Mouse (Mus musculus) limb, embryonic 10.5 days (tissue): Measurements from ENCODE around the gene Atrnl1. TPM values are rescaled to one million over a fixed set of nuclear protein-coding genes. Genes with fewer than 3 reads are reported as not detected.

Source experiments
- DNase-seq: peaks from one replicate; pipeline ENCODE4 v3.0.0-alpha.2; 2017; ENCODE audit warnings: low spot score
- H3K27ac ChIP-seq: fragments of 300-500 bp; sonication (generic); 2 replicates; pipeline ENCODE4 v1.5.1; 2016; ENCODE audit warnings: mild to moderate bottlenecking
- H3K27me3 ChIP-seq: fragments of 300-500 bp; sonication (generic); 2 replicates; pipeline ENCODE4 v1.6.1; 2016; ENCODE audit warnings: low read depth, mild to moderate bottlenecking; ENCODE audit not compliant: poor library complexity, severe bottlenecking
- H3K36me3 ChIP-seq: fragments of 300-500 bp; sonication (generic); 2 replicates; pipeline ENCODE4 v1.6.1; 2016; ENCODE audit warnings: mild to moderate bottlenecking, moderate library complexity
- H3K4me1 ChIP-seq: fragments of 300-500 bp; sonication (generic); 2 replicates; pipeline ENCODE4 v1.6.1; 2016
- H3K4me3 ChIP-seq: fragments of 300-500 bp; sonication (generic); 2 replicates; pipeline ENCODE4 v1.5.1; 2016; ENCODE audit warnings: mild to moderate bottlenecking, moderate library complexity
- H3K9me3 ChIP-seq: fragments of 300-500 bp; sonication (generic); replicated peaks from 2 replicates; pipeline ENCODE4 v1.6.1; 2016; ENCODE audit warnings: mild to moderate bottlenecking
- WGBS: fragments of 180-500 bp; shearing (Covaris S2); methylation state at CpG from one replicate; pipeline ENCODE4 v1.1.7; 2016; 5-methylcytosine and 5-hydroxymethylcytosine counted together
- polyA plus RNA-seq: library from polyadenylated mRNA; unstranded; fragments of >200 nt; fragmentation: Nextera tagmentation; extraction: Ambion mirVana; gene quantifications from 2 replicates; pipeline ENCODE4 v1.2.1, GENCODE M21; 2016

The Atrnl1 gene
- polyA plus RNA-seq, 1 experiment from 2014 or later, result 5.1 TPM

GRCm38 (mm10) chr19:57814291-57814690 is 203.5 kb downstream of the Atrnl1 start:
- Histone ChIP-seq H3K9me3 (no peaks in the 10 kb centered on the region), H3K36me3 (no peaks in the 10 kb centered on the region), H3K27ac (no peak overlapping the region), H3K4me3 (no peak overlapping the region), H3K4me1 (no peaks in the 10 kb centered on the region), H3K27me3 (no peaks in the 10 kb centered on the region)
- no peak for DNase-seq
- WGBS, result 91% methylated on average over 6 of the region's 6 CpGs

- no peaks in the 10 kb centered on the region for H3K27me3 ChIP-seq
- H3K27ac ChIP-seq, result no peak overlapping the region
- no peaks in the 10 kb centered on the region for H3K9me3 ChIP-seq
- H3K4me1 ChIP-seq, result no peaks in the 10 kb centered on the region
- no peak for DNase-seq
- no peaks in the 10 kb centered on the region for H3K36me3 ChIP-seq
- WGBS, result 89% methylated on average over 17 of the region's 17 CpGs
- no peak overlapping the region for H3K4me3 ChIP-seq
Observed at GRCm38 (mm10) chr19:57816221-57816996, 205.6 kb downstream of the Atrnl1 start.

GRCm38 (mm10) chr19:57817736-57818135 is 206.9 kb downstream of the Atrnl1 start:
- Histone ChIP-seq H3K36me3 (no peaks in the 10 kb centered on the region), H3K27me3 (no peaks in the 10 kb centered on the region), H3K9me3 (no peaks in the 10 kb centered on the region), H3K27ac (no peak overlapping the region), H3K4me1 (no peaks in the 10 kb centered on the region), H3K4me3 (no peak overlapping the region)
- 82% methylated on average over 11 of the region's 11 CpGs for WGBS
- DNase-seq, result no peak

GRCm38 (mm10) chr19:57823446-57823845 is 212.6 kb downstream of the Atrnl1 start:
- 90% methylated on average over 4 of the region's 4 CpGs for WGBS
- DNase-seq, result no peak
- H3K27ac ChIP-seq, result no peak overlapping the region
- H3K4me1 ChIP-seq, result no peaks in the 10 kb centered on the region
- no peak overlapping the region for H3K4me3 ChIP-seq
- H3K36me3 ChIP-seq, result peaks cover 5% of the 10 kb centered on the region; the same call in 1 of the 2 replicates
- H3K9me3 ChIP-seq, result no peaks in the 10 kb centered on the region
- H3K27me3 ChIP-seq, result no peaks in the 10 kb centered on the region

GRCm38 (mm10) chr19:57825271-57826207 is 214.7 kb downstream of the Atrnl1 start:
- Histone ChIP-seq H3K27ac (no peak overlapping the region), H3K4me3 (no peak overlapping the region), H3K9me3 (no peaks in the 10 kb centered on the region), H3K27me3 (no peaks in the 10 kb centered on the region), H3K4me1 (no peaks in the 10 kb centered on the region), H3K36me3 (peaks cover 5% of the 10 kb centered on the region; the same call in 1 of the 2 replicates)
- DNase-seq, result no peak
- 91% methylated on average over 13 of the region's 13 CpGs for WGBS

GRCm38 (mm10) chr19:57833083-57833482 is 222.2 kb downstream of the Atrnl1 start:
- H3K36me3 ChIP-seq, result no peaks in the 10 kb centered on the region
- no peaks in the 10 kb centered on the region for H3K27me3 ChIP-seq
- 95% methylated on average over 7 of the region's 7 CpGs for WGBS
- H3K9me3 ChIP-seq, result no peaks in the 10 kb centered on the region
- H3K27ac ChIP-seq, result no peak overlapping the region
- no peaks in the 10 kb centered on the region for H3K4me1 ChIP-seq
- H3K4me3 ChIP-seq, result no peak overlapping the region
- DNase-seq, result no peak

- Histone ChIP-seq H3K27me3 (no peaks in the 10 kb centered on the region), H3K4me3 (no peak overlapping the region), H3K4me1 (no peaks in the 10 kb centered on the region), H3K36me3 (peaks cover 1% of the 10 kb centered on the region; the same call in 1 of the 2 replicates), H3K27ac (no peak overlapping the region), H3K9me3 (no peaks in the 10 kb centered on the region)
- WGBS, result 90% methylated on average over 6 of the region's 6 CpGs
- no peak for DNase-seq
Observed at GRCm38 (mm10) chr19:57837882-57838281, 227.0 kb downstream of the Atrnl1 start.

GRCm38 (mm10) chr19:57838546-57838945 is 227.7 kb downstream of the Atrnl1 start:
- Histone ChIP-seq H3K4me1 (no peaks in the 10 kb centered on the region), H3K36me3 (peaks cover 5% of the 10 kb centered on the region; the same call in 1 of the 2 replicates), H3K9me3 (no peaks in the 10 kb centered on the region), H3K27ac (no peak overlapping the region), H3K27me3 (no peaks in the 10 kb centered on the region), H3K4me3 (no peak overlapping the region)
- no peak for DNase-seq
- 92% methylated on average over 9 of the region's 9 CpGs for WGBS

- WGBS, result 86% methylated on average over 5 of the region's 7 CpGs
- DNase-seq, result no peak
- Histone ChIP-seq H3K4me3 (no peak overlapping the region), H3K4me1 (0 out of 2 replicates have a peak, but pooled peaks cover 6% of the 10 kb centered on the region), H3K27me3 (no peaks in the 10 kb centered on the region), H3K36me3 (no peaks in the 10 kb centered on the region), H3K27ac (no peak overlapping the region), H3K9me3 (no peaks in the 10 kb centered on the region)
Observed at GRCm38 (mm10) chr19:57849915-57850314, 239.1 kb downstream of the Atrnl1 start.

GRCm38 (mm10) chr19:57868350-57868749 is 257.5 kb downstream of the Atrnl1 start:
- WGBS, result 92% methylated on average over 4 of the region's 4 CpGs
- Histone ChIP-seq H3K4me3 (no peak overlapping the region), H3K9me3 (no peaks in the 10 kb centered on the region), H3K36me3 (no peaks in the 10 kb centered on the region), H3K27me3 (no peaks in the 10 kb centered on the region), H3K27ac (no peak overlapping the region), H3K4me1 (peaks cover 28% of the 10 kb centered on the region)
- no peak for DNase-seq

- no peaks in the 10 kb centered on the region for H3K36me3 ChIP-seq
- WGBS, result 62% methylated on average over 13 of the region's 13 CpGs
- no peak for DNase-seq
- no peaks in the 10 kb centered on the region for H3K27me3 ChIP-seq
- H3K9me3 ChIP-seq, result no peaks in the 10 kb centered on the region
- H3K4me1 ChIP-seq, result peaks cover 41% of the 10 kb centered on the region
- no peak overlapping the region for H3K27ac ChIP-seq
- H3K4me3 ChIP-seq, result no peak overlapping the region
Observed at GRCm38 (mm10) chr19:57870871-57871270, 260.0 kb downstream of the Atrnl1 start.

GRCm38 (mm10) chr19:57876057-57876456 is 265.2 kb downstream of the Atrnl1 start:
- DNase-seq, result no peak
- no peaks in the 10 kb centered on the region for H3K27me3 ChIP-seq
- H3K4me1 ChIP-seq, result peaks cover 36% of the 10 kb centered on the region
- no peak overlapping the region for H3K4me3 ChIP-seq
- H3K9me3 ChIP-seq, result no peaks in the 10 kb centered on the region
- WGBS, result 90% methylated on average over 6 of the region's 6 CpGs
- no peak overlapping the region for H3K27ac ChIP-seq
- H3K36me3 ChIP-seq, result peaks cover 3% of the 10 kb centered on the region; the same call in 1 of the 2 replicates

GRCm38 (mm10) chr19:57877343-57877742 is 266.5 kb downstream of the Atrnl1 start:
- H3K4me3 ChIP-seq, result no peak overlapping the region
- no peak overlapping the region for H3K27ac ChIP-seq
- H3K4me1 ChIP-seq, result peaks cover 27% of the 10 kb centered on the region
- WGBS, result 95% methylated on average over 4 of the region's 4 CpGs
- no peaks in the 10 kb centered on the region for H3K27me3 ChIP-seq
- H3K36me3 ChIP-seq, result peaks cover 3% of the 10 kb centered on the region; the same call in 1 of the 2 replicates
- no peaks in the 10 kb centered on the region for H3K9me3 ChIP-seq
- no peak for DNase-seq
